Mouse (Mus musculus) cerebellum, postnatal 14 days (tissue): Measurements from ENCODE around the gene Wwox.
"Not testable (repeated sequence)": the region's sequence is repeated elsewhere in the genome, so short reads cannot be mapped to it uniquely, and the experiment has no call there.

Source experiments
- DNase-seq, 2 experiments: peaks; one replicate each; pipeline ENCODE4 v3.0.0; 2021; ENCODE audit warnings: mixed read lengths in 2 of 2

Wwox gene

DNA sequence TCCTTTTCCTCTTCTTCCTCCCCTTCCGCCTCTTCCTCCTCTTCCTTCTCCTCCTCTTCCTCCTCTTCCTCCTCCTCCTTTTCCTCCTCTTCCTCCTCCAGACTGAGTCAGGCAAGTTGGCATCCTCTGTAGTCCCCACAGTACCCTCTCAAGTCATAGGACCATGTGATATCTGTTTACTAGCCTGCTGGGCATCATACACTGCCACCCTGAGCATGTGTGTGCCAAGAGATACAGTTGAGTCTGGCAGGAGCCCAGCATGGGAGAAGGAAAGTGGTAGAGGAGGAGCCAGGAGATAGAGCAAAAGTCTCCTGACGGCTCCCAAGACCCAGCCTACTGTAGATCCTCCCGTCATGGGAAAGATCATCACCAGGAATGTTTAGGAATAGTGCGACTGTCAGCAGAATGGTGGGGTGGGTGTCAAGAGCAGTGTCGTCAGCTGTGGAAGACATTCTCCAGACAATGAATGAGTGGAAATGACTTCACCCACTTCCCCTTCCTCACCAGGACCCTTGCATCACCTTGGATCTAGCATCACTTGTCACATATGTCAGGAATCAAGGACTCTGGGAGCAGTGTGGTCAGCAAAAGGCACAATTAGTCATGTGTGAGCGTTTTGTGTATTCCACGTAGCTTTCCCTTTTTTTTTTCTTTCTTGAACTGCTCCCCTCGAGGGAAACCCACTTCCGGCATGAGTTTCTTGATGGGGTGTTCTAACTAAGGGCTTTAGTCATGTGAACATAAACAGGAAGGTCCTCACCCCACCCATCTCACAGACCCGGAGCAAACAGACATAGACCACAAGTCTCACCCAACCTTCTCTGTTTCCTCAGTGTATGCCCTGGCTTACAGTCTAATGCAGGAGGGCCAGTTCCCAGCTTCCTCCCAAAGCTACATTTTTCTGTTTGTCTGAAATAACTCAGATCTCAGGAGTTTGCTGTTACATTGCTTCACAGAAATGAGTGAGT is 375.6 kb downstream of the Wwox start:
- DNase-seq, result no peak

DNA sequence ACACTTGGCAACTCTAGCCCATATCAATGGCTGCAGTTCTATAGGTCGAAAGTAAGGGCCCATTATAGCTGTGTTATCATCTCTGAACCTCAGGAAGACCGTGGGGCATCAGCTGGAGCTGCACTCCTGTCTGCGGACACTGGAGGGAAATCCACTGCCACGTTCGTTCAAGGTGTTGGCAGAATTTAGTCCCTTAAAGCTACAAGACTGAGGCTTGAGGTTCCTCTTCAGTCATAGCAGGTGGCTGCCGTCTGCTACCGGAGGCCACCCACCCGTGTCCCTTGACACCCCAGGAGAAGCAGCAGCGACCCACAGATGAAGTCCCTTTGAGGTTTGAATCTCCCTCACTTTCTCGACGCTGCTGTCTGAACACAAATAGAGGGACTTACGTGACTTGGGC is 376.9 kb downstream of the Wwox start:
- no peak for DNase-seq

- no peak for DNase-seq
Observed at GRCm38 (mm10) chr8:114816949-114817348, 377.5 kb downstream of the Wwox start.

GRCm38 (mm10) chr8:114821543-114821942 is 382.1 kb downstream of the Wwox start:
- peak in 1 of 2 experiments; percentile 24 for DNase-seq

GRCm38 (mm10) chr8:114825460-114825859 is 386.0 kb downstream of the Wwox start:
- DNase-seq, result no peak

GRCm38 (mm10) chr8:114826991-114827390 is 387.5 kb downstream of the Wwox start:
- peak; percentile 61 to 66 for DNase-seq

GRCm38 (mm10) chr8:114827810-114828209 is 388.4 kb downstream of the Wwox start:
- DNase-seq, result not testable (repeated sequence)

DNA sequence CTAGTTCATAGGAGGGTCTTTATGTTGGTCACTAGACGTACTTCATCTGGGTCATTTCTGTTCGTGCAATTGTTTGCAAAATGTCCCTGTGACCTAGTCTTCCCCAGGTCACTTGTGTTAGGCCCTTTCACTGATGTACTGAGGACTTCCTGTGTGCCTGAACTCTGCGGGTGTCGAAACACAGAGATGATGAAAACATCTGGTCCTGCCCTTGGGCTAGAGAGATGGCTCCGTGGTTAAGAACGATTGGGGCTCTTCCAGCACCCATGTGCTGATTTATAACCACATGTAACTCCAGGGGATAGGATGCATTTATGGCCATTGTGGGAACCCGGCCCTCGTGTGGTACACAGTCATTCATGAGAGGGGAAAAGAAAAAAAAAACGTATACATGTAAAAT is 392.1 kb downstream of the Wwox start:
- no peak for DNase-seq

- DNase-seq, result no peak
Observed at GRCm38 (mm10) chr8:114832251-114832774, 392.9 kb downstream of the Wwox start.

- DNase-seq, result peak in 1 of 2 experiments; percentile 15
Observed at GRCm38 (mm10) chr8:114834730-114835129, 395.3 kb downstream of the Wwox start.

DNA sequence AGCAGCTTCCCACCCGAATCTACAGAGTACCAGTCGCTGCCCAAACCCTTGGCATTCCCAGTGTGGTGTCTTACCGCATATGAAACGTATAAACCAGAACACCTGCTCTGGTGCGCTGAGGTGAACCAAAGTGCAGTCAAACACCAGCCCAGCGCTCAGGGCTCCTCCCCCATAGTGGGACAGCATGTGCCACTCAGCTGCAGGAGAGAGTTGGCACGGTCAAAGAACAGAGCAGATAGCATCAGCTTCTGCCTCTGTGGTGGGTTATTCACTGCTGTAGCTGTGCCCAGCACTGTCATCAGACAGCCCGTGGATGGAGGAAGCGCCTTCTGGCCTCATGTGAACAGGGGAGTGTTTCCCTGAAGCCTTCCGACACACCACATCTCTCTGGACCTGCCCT is 400.5 kb downstream of the Wwox start:
- DNase-seq, result no peak

DNA sequence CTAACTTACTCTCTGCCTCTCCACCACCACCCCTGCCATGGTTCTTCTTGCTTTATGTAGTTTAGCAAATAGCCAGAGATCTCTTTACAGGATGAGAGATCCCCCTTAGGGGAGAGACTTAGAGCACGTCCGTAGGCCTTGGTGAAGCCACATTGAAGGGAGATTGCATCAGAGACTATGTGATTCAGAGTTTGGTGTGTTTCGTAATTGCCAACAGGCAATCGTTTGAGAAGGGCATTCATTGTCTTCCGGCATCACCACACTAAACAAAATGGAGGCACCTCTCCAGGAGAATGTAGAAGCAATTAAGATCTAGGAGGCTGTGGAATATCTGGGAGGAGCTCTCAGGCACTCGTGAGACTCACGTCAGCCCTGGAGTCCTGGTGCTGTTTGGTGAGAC is 408.2 kb downstream of the Wwox start:
- DNase-seq, result no peak

DNA sequence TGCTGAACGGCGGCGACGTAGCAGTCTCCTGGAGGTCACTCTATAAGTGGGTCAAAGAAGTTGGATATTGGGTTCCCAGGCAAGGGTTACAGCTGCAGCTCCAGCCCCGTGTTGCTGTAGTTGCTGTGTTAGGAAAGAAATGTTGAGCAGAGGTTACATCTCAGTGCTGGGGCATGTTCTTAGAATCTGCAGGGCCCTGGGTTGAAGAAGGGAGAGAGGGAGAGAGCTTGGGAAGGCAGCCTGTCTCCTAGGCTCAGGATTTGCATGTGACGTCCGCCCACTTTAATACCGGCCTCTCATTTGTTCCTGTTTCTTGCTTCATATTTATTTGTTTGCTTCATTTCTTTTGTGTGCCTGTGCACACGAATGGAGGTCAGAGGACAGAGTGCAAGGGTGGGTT is 410.0 kb downstream of the Wwox start:
- no peak for DNase-seq

DNA sequence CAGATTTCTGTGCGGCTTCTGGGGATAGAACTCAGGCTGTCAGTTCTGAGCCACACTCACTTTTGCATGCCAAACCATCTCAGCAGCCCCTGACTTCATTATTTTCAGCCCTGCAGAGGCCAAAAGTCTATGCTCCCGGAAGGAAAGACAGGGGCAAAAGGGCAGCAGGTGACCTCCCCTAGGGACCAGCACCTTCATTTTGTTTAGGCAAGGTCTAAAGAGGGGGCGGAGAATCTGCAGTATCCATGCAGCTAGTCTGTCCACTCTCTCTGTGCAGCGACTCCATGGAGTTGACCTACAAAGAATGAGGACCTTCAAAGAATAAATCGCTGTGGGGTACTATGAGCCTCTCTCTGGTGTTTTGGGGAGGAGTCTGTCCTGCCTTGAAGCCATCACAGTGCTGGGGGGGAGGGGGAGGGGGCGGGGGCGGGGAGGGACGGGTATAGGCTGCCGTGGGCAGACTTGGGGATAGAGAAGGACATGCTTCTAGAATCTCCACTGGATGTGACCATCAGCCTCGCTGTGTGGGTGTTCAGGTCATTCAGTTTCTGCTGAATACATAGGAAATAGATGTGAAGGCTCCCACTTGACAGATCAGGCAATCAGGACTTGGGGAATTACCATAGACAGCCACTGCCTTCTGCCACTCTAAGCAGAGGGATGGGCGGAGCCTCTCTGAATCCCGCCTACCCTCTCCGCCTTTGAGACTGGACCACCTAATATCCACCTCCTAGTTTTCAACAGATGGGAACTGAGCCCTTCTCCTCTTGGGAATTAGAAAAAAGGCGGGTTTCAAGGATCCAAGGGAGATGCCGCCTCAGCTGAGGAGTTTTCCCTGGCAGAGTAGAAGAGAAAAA is 410.8 kb downstream of the Wwox start:
- DNase-seq, result peak in 1 of 2 experiments; percentile 11

DNA sequence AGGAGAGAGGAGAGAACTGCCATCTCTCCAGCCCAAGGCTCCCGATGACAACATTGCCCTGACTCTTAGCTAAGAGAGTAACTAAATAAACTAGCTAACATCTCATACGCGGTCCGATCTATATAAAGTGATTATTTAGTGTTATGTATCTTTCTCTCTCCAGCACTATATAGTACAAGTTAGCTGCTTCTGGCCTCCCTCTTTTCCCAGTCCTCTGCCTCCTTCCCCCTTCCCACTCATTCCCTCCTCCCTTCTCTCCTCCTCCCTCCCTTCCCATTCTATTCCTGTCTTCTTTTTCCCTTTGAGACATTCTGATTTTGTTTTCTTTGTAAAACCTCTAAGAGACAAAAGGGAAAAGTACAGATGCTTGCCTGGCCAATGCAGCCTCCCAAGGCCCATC is 414.3 kb downstream of the Wwox start:
- no peak for DNase-seq

- no peak for DNase-seq
Observed at GRCm38 (mm10) chr8:114855833-114856232, 416.4 kb downstream of the Wwox start.

DNA sequence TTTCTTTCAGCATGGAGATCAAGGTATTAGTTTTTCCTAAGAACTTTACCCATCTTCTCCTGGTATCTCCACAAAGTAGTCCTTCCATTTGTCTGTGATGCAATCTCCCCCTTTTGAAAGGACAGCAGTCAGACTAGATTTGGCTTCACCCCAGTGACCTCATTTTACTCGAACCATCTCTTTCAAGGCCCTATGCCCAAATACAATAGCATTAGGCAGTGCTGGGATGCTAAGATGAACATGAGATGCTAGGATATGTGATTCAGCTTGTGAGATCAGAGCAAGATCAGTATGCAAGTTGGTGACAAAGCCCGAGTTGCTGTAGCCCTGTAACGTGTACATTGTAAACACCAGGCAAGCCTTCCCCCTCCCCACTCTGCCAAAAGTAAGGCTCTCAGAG is 426.5 kb downstream of the Wwox start:
- DNase-seq, result no peak

DNA sequence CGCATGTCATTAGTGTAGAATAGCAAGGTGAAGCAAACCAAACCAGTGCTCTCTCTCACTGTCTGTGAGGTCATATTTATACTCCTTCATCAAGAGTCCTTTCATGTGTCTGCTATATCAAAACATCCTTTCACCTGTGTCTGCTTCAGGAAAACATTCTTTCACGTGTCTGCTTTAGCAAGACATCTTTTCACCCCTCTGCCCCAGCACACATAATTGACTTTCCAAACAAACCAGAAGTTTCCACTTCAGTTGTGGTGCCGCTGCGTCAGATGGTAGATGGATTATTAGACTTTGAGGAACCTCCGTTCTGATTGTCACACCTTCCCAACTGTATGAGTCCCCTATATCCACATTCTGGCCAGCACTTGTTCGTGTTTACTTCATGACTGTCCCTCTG is 429.9 kb downstream of the Wwox start:
- DNase-seq, result no peak

DNA sequence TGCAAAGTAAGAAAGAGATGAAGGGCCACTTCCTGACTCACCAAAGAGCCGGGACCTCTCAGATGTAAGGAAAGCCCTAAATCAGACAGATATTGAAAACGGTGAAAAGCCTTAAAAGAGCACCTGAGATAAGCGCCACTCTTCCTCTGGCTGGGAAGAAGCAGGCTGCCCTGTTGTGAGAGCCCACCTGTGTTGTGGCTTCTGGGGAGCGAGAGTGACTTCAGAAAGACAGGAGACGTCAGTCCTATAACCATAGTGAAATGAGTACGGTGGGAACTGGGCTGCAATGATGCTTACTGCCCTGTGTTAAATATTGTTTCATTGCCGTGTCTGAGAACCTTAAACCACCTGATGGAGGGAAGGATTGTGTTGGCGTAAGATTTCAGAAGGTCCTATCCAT is 431.0 kb downstream of the Wwox start:
- DNase-seq, result no peak

DNA sequence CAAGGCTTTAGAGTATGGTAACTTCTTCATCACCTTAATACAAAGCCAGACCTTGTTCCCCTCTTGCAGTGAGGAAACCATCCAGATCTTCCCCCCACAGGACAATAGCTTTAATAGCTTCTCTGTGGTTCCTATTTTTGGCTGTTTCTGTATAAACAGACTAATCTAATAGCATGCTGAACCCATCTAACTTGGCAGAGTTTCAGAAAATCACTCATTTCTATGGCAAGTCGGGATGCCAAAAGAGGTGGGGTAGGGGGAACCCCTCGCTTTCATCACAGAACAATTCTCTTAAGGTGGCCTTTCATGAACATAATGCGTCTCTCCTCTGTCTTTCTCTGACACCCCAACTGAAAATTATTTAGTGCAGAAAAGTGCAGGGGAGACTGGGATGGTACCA is 433.0 kb downstream of the Wwox start:
- no peak for DNase-seq

GRCm38 (mm10) chr8:114875161-114875560 is 435.7 kb downstream of the Wwox start:
- DNase-seq, result no peak

GRCm38 (mm10) chr8:114876161-114876611 is 436.7 kb downstream of the Wwox start:
- no peak for DNase-seq

- no peak for DNase-seq
Observed at GRCm38 (mm10) chr8:114876696-114877206, 437.3 kb downstream of the Wwox start.
